ENCODE assay signal across 8 mouse cellular contexts in genomic region chr12:105008752-105009178, GRCm38 (mm10). TPM values are rescaled to one million over a fixed set of nuclear protein-coding genes. Genes with fewer than 3 reads are reported as not detected.
DNase-seq lines count a peak whose midpoint lies in the region; ATAC-seq and TF ChIP-seq lines count a peak whose summit lies in the region.

No protein-coding gene starts in this region.

- no peak overlapping the region for H3K27ac ChIP-seq in cortical plate, adult 2 months (ENCODE audit: insufficient read depth, low read length)
- no peak overlapping the region for H3K27ac ChIP-seq in heart, embryonic 12.5 days (ENCODE audit: poor library complexity, severe bottlenecking)
- no peak overlapping the region for H3K27ac ChIP-seq in kidney, embryonic 16.5 days (ENCODE audit: low read length)

- peak overlapping the region; percentile 95 for H3K4me2 ChIP-seq in heart, embryonic 12.5 days
- peak overlapping the region; percentile 92 for H3K4me2 ChIP-seq in kidney, embryonic 16.5 days (replicated peaks; ENCODE audit: low read depth, low read length)

- H3K36me3 ChIP-seq in heart, embryonic 12.5 days = no peaks in the 10 kb centered on the region
- H3K36me3 ChIP-seq in kidney, embryonic 16.5 days (ENCODE audit: insufficient read depth, low read length) = no peaks in the 10 kb centered on the region

- TF ChIP-seq POLR2A in cortical plate, adult 2 months (IDR thresholded peaks at IDR 0.05; ENCODE audit: extremely low read depth, insufficient read depth, low read length) = no peak

- H3K4me1 ChIP-seq in cortical plate, adult 2 months (ENCODE audit: control insufficient read depth, insufficient read depth, low read length) = peaks cover 3% of the 10 kb centered on the region
- peaks cover 20% of the 10 kb centered on the region for H3K4me1 ChIP-seq in heart, embryonic 12.5 days (replicated peaks)
- peaks cover 22% of the 10 kb centered on the region for H3K4me1 ChIP-seq in kidney, embryonic 16.5 days (ENCODE audit: insufficient read depth, low read length)

- H3K27me3 ChIP-seq in heart, embryonic 12.5 days (replicated peaks) = peaks cover 71% of the 10 kb centered on the region
- peaks cover 21% of the 10 kb centered on the region for H3K27me3 ChIP-seq in kidney, embryonic 16.5 days (ENCODE audit: insufficient read depth, low read length)

- peak overlapping the region; percentile 55; the same call in 1 of the 2 replicates for H3K4me3 ChIP-seq in cortical plate, adult 2 months (ENCODE audit: insufficient read depth, low read length)
- H3K4me3 ChIP-seq in heart, embryonic 12.5 days = peak overlapping the region; percentile 75
- H3K4me3 ChIP-seq in kidney, embryonic 16.5 days (ENCODE audit: low read length) = peak overlapping the region; percentile 71

- peak; percentile 59 to 79 for DNase-seq in adrenal gland, adult (ENCODE audit: inconsistent age in 2 of 2, low spot score in 1 of 2)
- DNase-seq in adrenal gland, adult 18-20 months (ENCODE audit: low spot score in 2 of 2) = no peak
- DNase-seq in lung, postnatal 4 days = peak; percentile 62 to 72
- DNase-seq in spleen, postnatal 36 days (ENCODE audit: low spot score in 2 of 2) = peak; percentile 75 to 77
- DNase-seq in yolk sac, embryonic 10.5 days (ENCODE audit: low spot score) = no peak

- WGBS in heart, embryonic 12.5 days = under 1% methylated on average over 13 of the region's 13 CpGs
- WGBS in kidney, embryonic 16.5 days = 2% methylated on average over 13 of the region's 13 CpGs

- peak overlapping the region; percentile 74; the same call in 1 of the 2 replicates for H3K9ac ChIP-seq in heart, embryonic 12.5 days
- peak overlapping the region; percentile 68 for H3K9ac ChIP-seq in kidney, embryonic 16.5 days (replicated peaks; ENCODE audit: low read length)

- ATAC-seq in heart, embryonic 12.5 days (ENCODE audit: insufficient number of reproducible peaks, low FRiP score) = 0 out of 2 replicates have a peak, but pooled peaks have one; percentile 4
- peak; percentile 65 for ATAC-seq in kidney, embryonic 16.5 days (ENCODE audit: low FRiP score, low TSS enrichment)

- no peak for TF ChIP-seq CTCF in cortical plate, adult 2 months (IDR thresholded peaks at IDR 0.05; ENCODE audit: extremely low read depth, insufficient read depth, low read length)

- H3K9me3 ChIP-seq in heart, embryonic 12.5 days (replicated peaks) = 0 out of 2 replicates have a peak, but pooled peaks cover 4% of the 10 kb centered on the region
- no peaks in the 10 kb centered on the region for H3K9me3 ChIP-seq in kidney, embryonic 16.5 days (ENCODE audit: low read length)

RNA-seq across cellular contexts. Expression of gene Syne3, which starts 0.8 kb away (rescaled TPM):
- total RNA-seq in adrenal gland, adult 18-20 months (2021) = 10 to 100 TPM in 1 of 2 experiments, 1 to 10 TPM in 1; 9.3 to 11.4 TPM
- polyA plus RNA-seq in cortical plate, adult 2 months (2012; rRNA removed) = 0.68 and 0.90 TPM in 2 replicates
- 0.19 and 0.32 TPM in 2 replicates for polyA plus RNA-seq in heart, embryonic 12.5 days (2016; fragmentation: Nextera tagmentation; extraction: Ambion mirVana)
- 0.51 and 1.1 TPM in 2 replicates for polyA plus RNA-seq in kidney, embryonic 16.5 days (2015; fragmentation: Nextera tagmentation; extraction: Ambion mirVana)

RNA-seq across cellular contexts. Expression of gene Glrx5, which starts 23.7 kb away (rescaled TPM):
- 100 to 1,000 TPM; 115 to 227 TPM for total RNA-seq in adrenal gland, adult 18-20 months (2021)
- polyA plus RNA-seq in cortical plate, adult 2 months (2012; rRNA removed) = 64.3 and 69.7 TPM in 2 replicates
- 203 and 206 TPM in 2 replicates for polyA plus RNA-seq in heart, embryonic 12.5 days (2016; fragmentation: Nextera tagmentation; extraction: Ambion mirVana)
- polyA plus RNA-seq in kidney, embryonic 16.5 days (2015; fragmentation: Nextera tagmentation; extraction: Ambion mirVana) = 162 and 174 TPM in 2 replicates

Comparison
In these comparisons a context has a peak if more than half of its experiments do, and no peak if none do; other contexts are left out.
1. DNase-seq: peak in adrenal gland, adult (2 of 2), lung, postnatal 4 days (2 of 2) and spleen, postnatal 36 days (2 of 2); none in adrenal gland, adult 18-20 months (0 of 2) and yolk sac, embryonic 10.5 days (single experiment).
2. Peak in every context shown above with its lines, with median percentiles within 50 percentile points of each other: H3K4me3 ChIP-seq.